24 mouse cellular contexts compared by ENCODE assay signal in genomic region chr10:31298263-31298662, GRCm38 (mm10). TPM values are rescaled to one million over a fixed set of nuclear protein-coding genes. Genes with fewer than 3 reads are reported as not detected.
A peak's percentile ranks its signal among the peaks of the same experiment; 100 is the strongest.
DNase-seq lines count a peak whose midpoint lies in the region; ATAC-seq and TF ChIP-seq lines count a peak whose summit lies in the region.
"Had no signal": no experiment of that assay in that cellular context is flagged by ENCODE, and none has a peak within 500 bp of the region (broad histone marks: within the 10 kb centered on the region; RNA-seq: fewer than 3 reads in every experiment).

No protein-coding gene starts in this region.

- H3K27me3 ChIP-seq in heart, embryonic 16.5 days (ENCODE audit: control insufficient read depth, insufficient read depth, low read length): no peaks in the 10 kb centered on the region
- no peaks in the 10 kb centered on the region for H3K27me3 ChIP-seq in CH12.LX (replicated peaks)
- H3K27me3 ChIP-seq: forebrain, embryonic 13.5 days; hindbrain, embryonic 12.5 days had no signal

- no peaks in the 10 kb centered on the region for H3K36me3 ChIP-seq in heart, embryonic 16.5 days (ENCODE audit: control insufficient read depth, insufficient read depth)
- H3K36me3 ChIP-seq in CH12.LX (replicated peaks in 1 of 2; ENCODE audit: control insufficient read depth in 1 of 2, insufficient read depth in 1 of 2, low read length in 1 of 2): no peaks in the 10 kb centered on the region
- H3K36me3 ChIP-seq: forebrain, embryonic 10.5 days; hindbrain, embryonic 12.5 days had no signal

- TF ChIP-seq RAD21 in CH12.LX (IDR thresholded peaks at IDR 0.05; ENCODE audit: low read depth, low read length): peak; percentile 30

- H3K79me2 ChIP-seq in CH12.LX (replicated peaks; ENCODE audit: control insufficient read depth, extremely low read depth, insufficient read depth, poor library complexity, severe bottlenecking): no peaks in the 10 kb centered on the region

- TF ChIP-seq POLR2A in CH12.LX (IDR thresholded peaks at IDR 0.05; ENCODE audit: low read depth, low read length): no peak

- dilution Hi-C loops in CH12.LX (cut with MboI; ENCODE audit: extremely low pct_ligation_motif_present, extremely low pct_unique_long_range_greater_than_20kb, low sequenced_read_pairs): no loop called here

- WGBS in heart, embryonic 16.5 days: 43% methylated on average over 2 of the region's 2 CpGs

- no peak overlapping the region for H3K4me2 ChIP-seq in heart, embryonic 16.5 days (ENCODE audit: low read depth, low read length)
- no peak overlapping the region for H3K4me2 ChIP-seq in CH12.LX (ENCODE audit: insufficient read depth, low read depth, poor library complexity, severe bottlenecking)
- H3K4me2 ChIP-seq: forebrain, embryonic 13.5 days; heart, embryonic 11.5 days; hindbrain, embryonic 12.5 days had no signal

- H3K27ac ChIP-seq in heart, embryonic 16.5 days (ENCODE audit: low read length): no peak overlapping the region
- no peak overlapping the region for H3K27ac ChIP-seq in layer of hippocampus, adult 2 months
- H3K27ac ChIP-seq in CH12.LX (ENCODE audit: insufficient read depth, low read depth): no peak overlapping the region
- H3K27ac ChIP-seq: forebrain, embryonic 10.5 days; forebrain, embryonic 13.5 days; heart, adult 2 months; hindbrain, embryonic 12.5 days had no signal

- ATAC-seq in heart, embryonic 16.5 days (replicated peaks; ENCODE audit: extremely low read depth, insufficient read depth, low FRiP score): peak; percentile 65; the same call in 1 of the 2 replicates
- ATAC-seq in inflammation-experienced regulatory T-cells, adult 6 months: no peak
- ATAC-seq: intestine, postnatal 0 days; Patski had no signal

- H3K4me3 ChIP-seq in heart, embryonic 16.5 days (ENCODE audit: low read length): no peak overlapping the region
- H3K4me3 ChIP-seq in layer of hippocampus, adult 2 months: no peak overlapping the region
- H3K4me3 ChIP-seq in CH12.LX (replicated peaks in 1 of 3; ENCODE audit: low read depth in 2 of 3, low read length in 2 of 3, poor library complexity in 1 of 3): no peak overlapping the region
- H3K4me3 ChIP-seq: forebrain, embryonic 10.5 days; forebrain, embryonic 13.5 days; heart, adult 2 months; hindbrain, embryonic 12.5 days had no signal

- TF ChIP-seq EP300 in CH12.LX (IDR thresholded peaks at IDR 0.05; ENCODE audit: low read length): no peak

- in situ Hi-C loops in CH12.LX (cut with MboI; ENCODE audit: low pct_ligation_motif_present, low pct_unique_long_range_greater_than_20kb, low sequenced_read_pairs): no loop called here

- no peak overlapping the region for H3K9ac ChIP-seq in heart, embryonic 16.5 days (ENCODE audit: low read length)
- no peak overlapping the region for H3K9ac ChIP-seq in CH12.LX (ENCODE audit: insufficient read depth, low read depth)
- H3K9ac ChIP-seq: forebrain, embryonic 13.5 days; hindbrain, embryonic 12.5 days had no signal

- 0 out of 2 replicates have a peak, but pooled peaks have one; percentile 6 for TF ChIP-seq CTCF in layer of hippocampus, adult 2 months (conservative IDR thresholded peaks at IDR 0.05)
- TF ChIP-seq CTCF in CH12.LX (conservative IDR thresholded peaks at IDR 0.05 in 1 of 2, IDR thresholded peaks at IDR 0.05 in 1 of 2; ENCODE audit: low read depth in 2 of 2, low read length in 2 of 2): no peak; a peak in 1 of 4 replicates

- H3K9me3 ChIP-seq in heart, embryonic 16.5 days (replicated peaks; ENCODE audit: control insufficient read depth, low read length): no peaks in the 10 kb centered on the region
- H3K9me3 ChIP-seq in CH12.LX (replicated peaks; ENCODE audit: low read length): no peaks in the 10 kb centered on the region
- H3K9me3 ChIP-seq: forebrain, embryonic 10.5 days; forebrain, embryonic 13.5 days; hindbrain, embryonic 12.5 days had no signal

- DNase-seq in heart, adult 9 months (ENCODE audit: low spot score in 2 of 2): no peak
- DNase-seq in layer of hippocampus, adult 2 months (ENCODE audit: low spot score in 2 of 2): no peak
- DNase-seq in layer of hippocampus, postnatal 10 days (ENCODE audit: low spot score in 2 of 2): no peak
- DNase-seq in CH12.LX (ENCODE audit: extremely low read depth): no peak
- DNase-seq in kidney, postnatal 14 days: no peak
- DNase-seq: adrenal gland, adult 2 months; adrenal gland, postnatal 14 days; cerebellum, adult 11 months; cerebellum, adult 2 months; cerebellum, adult 9-11 months; cerebellum, postnatal 25 days; embryo, embryonic 11 days; gastrocnemius, postnatal 10 days; gastrocnemius, postnatal 36 days; heart, adult 2 months; heart, postnatal 14 days had no signal

- H3K4me1 ChIP-seq in heart, embryonic 16.5 days (ENCODE audit: control insufficient read depth, insufficient read depth, low read length): peaks cover 5% of the 10 kb centered on the region; the same call in 1 of the 2 replicates
- no peaks in the 10 kb centered on the region for H3K4me1 ChIP-seq in CH12.LX (ENCODE audit: control insufficient read depth in 1 of 2, insufficient read depth in 2 of 2)
- H3K4me1 ChIP-seq: hindbrain, embryonic 12.5 days had no signal

TF ChIP-seq in CH12.LX, 34 proteins besides CTCF, POLR2A, EP300 and RAD21:
- TF ChIP-seq JUN (IDR thresholded peaks at IDR 0.05; ENCODE audit: insufficient read depth, low read depth, low read length): no peak
- TF ChIP-seq NRF1 (IDR thresholded peaks at IDR 0.05; ENCODE audit: low read depth, low read length): no peak
- no peak; the same call in 1 of the 2 replicates for TF ChIP-seq SMC3 (IDR thresholded peaks at IDR 0.05; ENCODE audit: low read depth, low read length)
- TF ChIP-seq ZC3H11A (IDR thresholded peaks at IDR 0.05; ENCODE audit: low read depth, low read length): no peak
- TF ChIP-seq KAT2A (IDR thresholded peaks at IDR 0.05; ENCODE audit: insufficient replicate concordance, low read length): no peak
- no peak for TF ChIP-seq NELFE (IDR thresholded peaks at IDR 0.05; ENCODE audit: low read depth, low read length)

RNA-seq across cellular contexts. Expression of gene Hddc2, which starts 14.9 kb away (rescaled TPM):
- 39.2 and 45.3 TPM in 2 replicates for polyA plus RNA-seq in heart, embryonic 16.5 days (2015; fragmentation: Nextera tagmentation; extraction: Ambion mirVana)
- total RNA-seq in layer of hippocampus, adult 2 months (2021): 10 to 100 TPM; 21.2 to 25.2 TPM
- total RNA-seq in layer of hippocampus, postnatal 10 days (2021): 10 to 100 TPM; 33.1 to 36.2 TPM
- total RNA-seq in CH12.LX (2012; rRNA removed): 51.7 and 56.0 TPM in 2 replicates
- total RNA-seq in CH12.LX (2014; rRNA removed): 93.0 and 98.7 TPM in 2 replicates
- polyA plus RNA-seq in CH12.LX (2012; ENCODE audit: insufficient read length, low read depth): 51.5 and 56.6 TPM in 2 replicates
- polyA plus RNA-seq in inflammation-experienced regulatory T-cells, adult 6 months (2017; shearing (Covaris generic)): 10 to 100 TPM; 80.5 to 93.6 (median 80.6) TPM
